Mouse (Mus musculus) midbrain, embryonic 10.5 days (tissue): ENCODE measurements around the gene Tac2. TPM values are rescaled to one million over a fixed set of nuclear protein-coding genes. Genes with fewer than 3 reads are reported as not detected.
"Not testable (repeated sequence)": the region's sequence is repeated elsewhere in the genome, so short reads cannot be mapped to it uniquely, and the experiment has no call there.

Source experiments
- DNase-seq: peaks from one replicate; pipeline ENCODE4 v3.0.0-alpha.2; 2017; ENCODE audit warnings: low spot score
- H3K27ac ChIP-seq: fragments of 300-500 bp; sonication (generic); replicated peaks from 2 replicates; pipeline ENCODE4 v1.5.1; 2016; ENCODE audit warnings: mild to moderate bottlenecking
- H3K27me3 ChIP-seq: fragments of 300-500 bp; sonication (generic); 2 replicates; pipeline ENCODE4 v1.6.1; 2016; ENCODE audit warnings: low read depth, mild to moderate bottlenecking; ENCODE audit not compliant: poor library complexity, severe bottlenecking
- H3K36me3 ChIP-seq: fragments of 300-500 bp; sonication (generic); 2 replicates; pipeline ENCODE4 v1.6.1; 2016; ENCODE audit warnings: mild to moderate bottlenecking, moderate library complexity
- H3K4me1 ChIP-seq: fragments of 300-500 bp; sonication (generic); 2 replicates; pipeline ENCODE4 v1.6.1; 2016
- H3K4me3 ChIP-seq: fragments of 300-500 bp; sonication (generic); 2 replicates; pipeline ENCODE4 v1.5.1; 2016; ENCODE audit warnings: mild to moderate bottlenecking, moderate library complexity
- H3K9me3 ChIP-seq: fragments of 300-500 bp; sonication (generic); replicated peaks from 2 replicates; pipeline ENCODE4 v1.6.1; 2016; ENCODE audit warnings: mild to moderate bottlenecking
- WGBS: fragments of 180-500 bp; shearing (Covaris S2); methylation state at CpG from one replicate; pipeline ENCODE4 v1.1.7; 2016; 5-methylcytosine and 5-hydroxymethylcytosine counted together
- polyA plus RNA-seq: library from polyadenylated mRNA; unstranded; fragments of >200 nt; fragmentation: Nextera tagmentation; extraction: Ambion mirVana; gene quantifications from 2 replicates; pipeline ENCODE4 v1.2.1, GENCODE M21; 2016

The Tac2 gene
- polyA plus RNA-seq, 1 experiment from 2014 or later, result not detected

DNA sequence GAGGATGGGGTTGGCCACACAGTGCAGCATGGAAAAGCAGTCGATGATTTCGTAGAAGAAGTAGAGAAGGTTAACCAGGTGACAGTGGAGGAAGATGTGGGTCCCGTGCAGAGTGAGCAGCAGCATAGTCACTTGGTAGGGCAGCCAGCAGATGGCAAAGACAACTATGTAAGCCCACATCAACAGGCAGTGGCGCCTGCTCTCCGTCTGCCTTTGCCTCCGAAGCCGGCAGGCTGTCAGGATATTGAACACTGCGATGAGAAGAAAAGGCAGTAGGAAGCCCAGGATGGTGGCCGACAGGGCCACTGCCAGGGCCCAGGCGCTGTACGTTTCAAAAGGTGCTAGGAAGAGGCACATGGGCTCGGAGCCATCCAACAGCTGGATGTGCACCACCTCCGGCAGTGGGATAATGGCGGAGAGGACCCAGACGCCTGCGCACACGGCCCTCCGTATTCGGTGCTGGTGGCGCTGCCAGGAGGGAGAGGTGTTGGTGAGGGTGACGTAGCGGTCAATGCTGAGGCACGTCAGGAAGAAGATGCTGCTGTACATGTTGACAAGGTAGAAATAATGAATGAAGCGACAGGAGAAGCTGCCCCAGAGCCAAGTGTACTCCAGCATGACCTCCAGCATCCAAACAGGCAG, 26.0 kb downstream of the Tac2 start:
- DNase-seq, result no peak
- Histone ChIP-seq H3K9me3 (no peaks in the 10 kb centered on the region), H3K4me1 (peaks cover 26% of the 10 kb centered on the region), H3K27ac (peak overlapping the region; percentile 38), H3K27me3 (peaks cover 7% of the 10 kb centered on the region), H3K4me3 (peak overlapping the region; percentile 33), H3K36me3 (peaks cover 39% of the 10 kb centered on the region)
- 53% methylated on average over 24 of the region's 24 CpGs for WGBS

DNA sequence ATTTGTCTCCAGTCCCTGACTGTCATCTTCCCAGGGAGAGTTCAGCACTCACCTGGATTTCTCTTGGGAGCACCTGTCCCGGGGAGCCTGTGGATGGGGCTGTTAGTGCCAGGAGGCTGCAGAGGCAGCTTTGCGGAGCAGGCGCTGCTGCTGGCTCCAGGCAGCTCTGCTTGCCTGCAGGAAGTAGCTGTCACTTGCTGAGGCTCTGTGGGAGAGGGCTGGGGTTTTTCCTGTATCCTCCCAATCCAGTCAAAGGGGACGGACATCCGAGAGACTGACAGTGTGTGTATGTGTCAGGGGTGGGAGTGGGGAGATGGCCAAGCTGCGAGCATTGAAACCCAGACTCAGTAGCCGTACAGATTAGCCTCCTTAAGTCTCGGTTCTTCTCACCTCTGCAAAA, 27.3 kb downstream of the Tac2 start, which contains the start of gene Gpr182:
Gene Gpr182 (minus strand): TSS at position 185 of the 400 bp plus-strand sequence.
- H3K4me1 ChIP-seq, result peaks cover 26% of the 10 kb centered on the region
- 61% methylated on average over 8 of the region's 8 CpGs for WGBS
- H3K27me3 ChIP-seq, result peaks cover 7% of the 10 kb centered on the region
- no peak within 1 kb of the TSS for H3K4me3 ChIP-seq
- no peak for DNase-seq
- no peak within 1 kb of the TSS for H3K27ac ChIP-seq
- no peaks in the 10 kb centered on the region for H3K9me3 ChIP-seq
- peaks cover 26% of the 10 kb centered on the region for H3K36me3 ChIP-seq

DNA sequence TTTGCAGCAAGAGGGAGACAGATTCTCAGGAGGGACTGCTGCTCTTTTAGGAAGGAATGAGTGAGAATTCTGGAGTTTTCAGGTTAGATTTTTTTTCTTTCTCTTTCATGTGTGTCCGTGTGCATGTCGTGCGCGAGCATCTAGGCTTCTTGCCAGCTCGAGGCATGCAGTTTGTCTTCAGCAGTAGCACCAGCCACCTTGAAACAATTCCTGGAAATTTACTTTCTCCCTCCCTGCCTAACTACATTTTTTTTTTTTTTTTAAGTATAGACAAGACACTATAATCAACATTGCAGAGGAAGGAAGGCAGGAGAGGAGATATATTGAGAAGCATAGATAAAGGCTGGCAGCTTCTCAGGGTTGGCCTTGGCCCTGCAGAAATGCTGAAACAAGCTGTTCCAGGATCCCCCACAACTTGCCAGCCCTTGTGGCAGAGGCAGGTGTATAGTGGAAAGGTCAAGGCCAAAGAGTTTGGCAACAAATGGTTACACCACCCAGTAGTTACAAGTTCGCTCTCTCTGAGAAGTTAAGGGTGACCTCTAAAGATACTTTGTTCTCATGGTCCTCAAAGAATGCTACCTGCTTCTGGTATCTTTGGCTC, 30.4 kb downstream of the Tac2 start:
- no peaks in the 10 kb centered on the region for H3K9me3 ChIP-seq
- H3K27me3 ChIP-seq, result peaks cover 6% of the 10 kb centered on the region
- peaks cover 9% of the 10 kb centered on the region for H3K4me1 ChIP-seq
- 83% methylated on average over 6 of the region's 6 CpGs for WGBS
- no peak overlapping the region for H3K27ac ChIP-seq
- DNase-seq, result no peak
- H3K4me3 ChIP-seq, result no peak overlapping the region
- no peaks in the 10 kb centered on the region for H3K36me3 ChIP-seq

DNA sequence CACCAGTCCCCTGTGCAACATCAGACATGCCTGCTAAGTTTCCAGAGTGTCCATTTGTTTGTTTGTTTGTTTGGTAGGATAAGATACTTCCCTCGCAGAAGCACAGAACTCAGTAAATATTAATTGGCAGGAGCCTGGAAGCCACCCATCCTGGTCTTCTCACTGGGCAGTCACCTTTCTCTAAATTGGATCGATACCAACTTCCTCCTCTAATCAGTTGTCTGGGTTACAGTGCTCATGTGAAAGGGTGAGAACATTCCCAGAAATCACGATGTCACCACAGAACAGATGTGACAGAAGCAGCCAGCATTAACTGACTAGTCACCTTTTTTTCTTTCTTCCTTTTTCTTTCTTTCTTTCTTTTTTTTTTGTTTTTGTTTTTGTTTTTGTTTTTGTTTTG, 31.0 kb downstream of the Tac2 start:
- Histone ChIP-seq H3K9me3 (no peaks in the 10 kb centered on the region), H3K36me3 (no peaks in the 10 kb centered on the region), H3K4me3 (no peak overlapping the region), H3K27me3 (0 out of 2 replicates have a peak, but pooled peaks cover under 1% of the 10 kb centered on the region), H3K4me1 (peaks cover 3% of the 10 kb centered on the region; the same call in 1 of the 2 replicates), H3K27ac (no peak overlapping the region)
- DNase-seq, result no peak
- WGBS, result 78% methylated on average over 3 of the region's 3 CpGs

DNA sequence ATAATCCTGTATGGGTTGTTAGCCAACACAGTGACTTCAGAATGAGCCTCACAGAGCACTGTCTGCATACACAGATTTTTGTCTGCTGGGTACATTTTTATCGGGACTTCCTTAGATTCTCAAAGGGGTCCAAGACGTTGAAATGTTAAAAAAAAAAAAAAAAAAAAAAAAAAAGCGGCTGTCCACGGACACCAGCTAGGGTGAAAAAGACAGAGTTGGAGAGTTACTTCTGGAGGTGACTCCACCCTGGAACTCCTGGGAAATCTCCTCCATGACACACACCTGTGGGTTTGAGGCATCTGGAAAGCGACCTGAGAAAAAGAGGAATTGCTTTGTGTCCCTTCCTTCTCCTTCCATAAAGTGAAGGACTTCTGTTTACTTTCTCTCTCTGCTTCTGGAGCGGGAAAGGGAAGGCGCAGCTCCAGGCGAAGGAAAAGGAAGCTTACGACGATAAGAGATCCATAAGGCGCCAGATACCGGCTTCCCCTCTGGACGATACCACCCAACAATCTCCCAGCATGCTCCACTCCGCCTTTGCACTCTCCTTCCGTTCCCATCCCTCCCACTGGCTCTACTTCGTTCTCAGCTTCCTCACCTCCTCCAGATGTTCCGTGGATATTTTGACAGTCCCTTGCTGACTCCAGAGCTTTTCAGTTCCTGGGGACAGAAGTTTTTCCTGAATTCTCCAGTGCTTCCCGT, 31.6 kb downstream of the Tac2 start:
- Histone ChIP-seq H3K4me3 (peak overlapping the region; percentile 27), H3K4me1 (no peaks in the 10 kb centered on the region), H3K27ac (no peak overlapping the region; the same call in 1 of the 2 replicates), H3K36me3 (no peaks in the 10 kb centered on the region), H3K9me3 (no peaks in the 10 kb centered on the region), H3K27me3 (no peaks in the 10 kb centered on the region)
- WGBS, result 45% methylated on average over 18 of the region's 18 CpGs
- no peak for DNase-seq

DNA sequence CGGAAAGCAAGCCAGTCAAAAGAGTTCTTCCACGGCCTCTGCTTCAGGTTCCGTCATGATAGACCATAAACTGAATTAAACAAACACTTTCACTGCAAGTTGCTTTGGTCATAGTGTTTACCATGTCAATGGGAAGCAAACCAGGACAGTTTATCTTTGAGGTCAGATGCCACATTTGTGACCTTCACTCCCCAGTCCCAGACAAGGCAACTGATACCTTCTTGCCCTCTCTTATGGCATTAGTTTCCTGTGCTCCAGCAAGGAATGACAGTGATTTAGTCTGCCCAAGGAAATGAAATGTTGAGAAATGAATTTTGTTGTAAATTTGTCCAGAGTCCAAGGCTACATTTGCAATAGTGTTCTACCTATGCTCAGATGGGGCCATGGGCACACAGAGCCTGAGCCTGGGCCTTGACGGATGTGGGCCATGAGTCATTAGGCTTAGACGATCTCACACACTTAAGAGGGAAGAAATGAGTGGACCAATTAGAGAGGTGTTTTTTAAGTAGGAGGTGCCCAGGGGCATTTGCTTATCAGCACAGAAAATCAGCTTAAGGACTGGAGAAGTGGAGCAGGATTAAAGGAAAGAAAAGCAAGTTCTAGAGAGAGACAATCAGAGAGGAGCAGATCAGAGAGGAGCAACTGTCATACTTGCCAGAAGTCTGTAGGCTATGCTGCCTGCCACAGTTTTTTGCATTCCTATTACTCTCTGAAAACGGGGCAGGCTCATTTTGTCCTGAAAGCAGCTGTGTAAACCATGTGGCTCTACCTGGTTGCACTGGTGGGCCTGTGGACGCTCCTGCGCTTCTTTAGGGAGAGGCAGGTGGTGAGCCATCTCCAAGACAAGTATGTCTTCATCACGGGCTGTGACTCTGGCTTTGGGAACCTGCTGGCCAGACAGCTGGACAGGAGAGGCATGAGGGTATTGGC, 35.2 kb downstream of the Tac2 start, which contains the start of the genes Rdh1 and Rdh16f1:
Gene Rdh1 (plus strand): TSS at position 541 of the 930 bp plus-strand sequence.
Gene Rdh16f1 (plus strand): TSS at position 607 of the 930 bp plus-strand sequence.
- Histone ChIP-seq H3K36me3 (no peaks in the 10 kb centered on the region), H3K4me3 (no peak within 1 kb of the TSS), H3K4me1 (no peaks in the 10 kb centered on the region), H3K27ac (no peak within 1 kb of the TSS), H3K9me3 (no peaks in the 10 kb centered on the region), H3K27me3 (no peaks in the 10 kb centered on the region)
- 80% methylated on average over 9 of the region's 9 CpGs for WGBS
- no peak for DNase-seq

DNA sequence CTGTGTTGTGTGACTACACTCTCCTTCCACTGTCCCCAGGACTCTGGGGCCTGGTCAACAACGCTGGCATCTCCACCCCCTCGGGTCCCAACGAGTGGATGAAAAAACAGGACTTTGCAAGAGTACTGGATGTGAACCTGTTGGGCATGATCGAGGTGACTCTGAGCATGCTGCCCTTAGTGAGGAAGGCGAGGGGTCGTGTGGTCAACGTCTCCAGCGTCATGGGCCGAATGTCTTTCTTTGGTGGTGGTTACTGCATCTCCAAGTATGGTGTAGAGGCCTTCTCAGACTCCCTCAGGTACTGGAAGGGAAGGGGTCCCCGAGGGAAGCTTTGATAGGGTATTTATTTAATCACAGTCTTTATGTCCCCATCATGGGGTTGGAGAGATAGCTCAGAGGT, 38.6 kb downstream of the Tac2 start:
- not testable (repeated sequence) for H3K4me3 ChIP-seq, H3K27ac ChIP-seq, H3K36me3 ChIP-seq, DNase-seq, H3K27me3 ChIP-seq, H3K4me1 ChIP-seq, H3K9me3 ChIP-seq
- 86% methylated on average over 10 of the region's 10 CpGs for WGBS

DNA sequence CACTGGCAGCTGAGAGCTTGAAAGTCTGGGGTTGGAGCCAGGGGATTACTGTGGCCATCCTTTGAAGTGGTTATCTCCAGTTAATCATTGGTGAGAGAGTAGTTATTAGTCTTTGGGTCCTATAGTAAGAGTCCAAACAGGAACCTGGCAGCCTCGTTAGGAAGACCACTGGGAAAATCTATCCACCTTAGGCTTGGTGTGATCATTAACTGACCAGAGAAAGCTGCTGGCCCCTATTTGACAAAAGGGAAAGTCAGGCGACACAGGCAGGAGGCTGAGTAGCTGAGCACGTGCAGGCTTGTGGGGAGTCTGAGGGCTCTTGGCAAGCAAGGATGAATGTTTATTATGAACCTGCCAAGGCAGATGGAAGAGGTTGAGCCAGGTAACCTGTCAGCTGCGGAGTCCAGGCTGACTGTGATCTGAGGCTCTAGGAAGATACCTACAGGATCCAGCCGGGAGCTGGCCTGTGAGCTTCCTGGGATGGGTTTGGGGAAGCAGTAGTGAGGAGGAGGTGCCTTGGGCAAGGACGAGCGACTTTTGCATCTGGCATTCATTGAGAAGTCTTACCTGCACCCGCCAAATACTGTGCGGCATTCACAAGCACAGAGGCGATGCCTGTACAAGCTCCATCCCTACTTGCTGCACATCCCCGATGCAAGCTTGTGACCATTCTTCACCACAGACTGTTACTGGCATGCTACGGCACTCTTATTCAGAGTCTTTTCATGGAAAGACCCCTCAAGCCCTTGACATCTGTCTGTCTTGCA, 39.8 kb downstream of the Tac2 start:
- no peak for DNase-seq
- Histone ChIP-seq H3K27me3 (no peaks in the 10 kb centered on the region), H3K9me3 (no peaks in the 10 kb centered on the region), H3K4me1 (no peaks in the 10 kb centered on the region), H3K4me3 (no peak overlapping the region), H3K27ac (no peak overlapping the region), H3K36me3 (no peaks in the 10 kb centered on the region)
- 77% methylated on average over 12 of the region's 12 CpGs for WGBS

DNA sequence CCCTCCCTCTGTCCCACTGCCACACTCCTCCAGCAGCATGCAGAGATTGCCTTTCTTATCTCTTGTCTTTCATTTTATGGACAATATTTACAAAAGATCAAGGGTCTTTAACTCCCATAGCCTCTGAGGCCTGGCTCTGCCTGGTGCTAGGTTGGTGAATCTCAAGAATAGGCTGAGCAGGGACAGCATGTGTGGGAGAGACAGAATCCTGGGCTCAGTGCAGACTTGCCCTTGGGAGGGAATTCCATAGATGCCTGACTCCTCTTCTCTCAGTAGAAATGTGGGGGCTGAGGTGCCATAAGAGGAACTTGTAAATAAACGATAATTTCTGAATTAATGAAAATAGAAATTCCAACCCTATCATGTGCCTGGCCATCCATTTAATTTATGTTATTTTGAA, 42.3 kb downstream of the Tac2 start:
- Histone ChIP-seq H3K27me3 (no peaks in the 10 kb centered on the region), H3K36me3 (no peaks in the 10 kb centered on the region), H3K4me1 (no peaks in the 10 kb centered on the region), H3K9me3 (no peaks in the 10 kb centered on the region), H3K27ac (no peak overlapping the region), H3K4me3 (no peak overlapping the region)
- WGBS, result 85% methylated on average over 1 of the region's 1 CpGs
- no peak for DNase-seq

DNA sequence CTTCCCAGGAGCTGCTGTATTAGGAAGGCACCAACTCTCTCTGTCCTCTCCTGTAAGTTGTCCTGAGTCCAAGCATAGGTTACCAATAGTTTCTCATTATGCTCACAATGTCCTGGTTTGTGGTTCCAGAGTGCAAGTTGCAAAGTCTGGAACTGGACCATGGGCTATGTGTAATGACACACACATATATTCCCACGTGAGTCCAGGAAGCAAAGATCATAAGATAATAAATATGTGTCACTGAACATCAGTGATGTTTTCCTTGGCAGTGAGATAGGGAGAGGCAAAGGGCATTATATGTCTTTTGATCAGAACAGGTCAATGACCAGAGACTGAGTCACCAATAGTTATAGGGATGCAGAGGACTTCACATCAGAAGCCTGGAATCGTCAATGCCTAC, 51.7 kb downstream of the Tac2 start, which contains the start of gene Rdh9:
Gene Rdh9 (plus strand): TSS at position 376 of the 400 bp plus-strand sequence.
- 83% methylated on average over 2 of the region's 2 CpGs for WGBS
- no peaks in the 10 kb centered on the region for H3K4me1 ChIP-seq
- DNase-seq, result no peak
- no peaks in the 10 kb centered on the region for H3K27me3 ChIP-seq
- H3K36me3 ChIP-seq, result no peaks in the 10 kb centered on the region
- no peaks in the 10 kb centered on the region for H3K9me3 ChIP-seq
- H3K27ac ChIP-seq, result no peak within 1 kb of the TSS
- no peak within 1 kb of the TSS for H3K4me3 ChIP-seq
